Mouse (Mus musculus) myocyte (in vitro differentiated cells): ENCODE results near the gene Plekhj1. TPM values are rescaled to one million over a fixed set of nuclear protein-coding genes. Genes with fewer than 3 reads are reported as not detected.

Experiments used
- H3K27me3 ChIP-seq: one replicate; pipeline ENCODE4 v1.6.1; 2011; ENCODE audit not compliant: control insufficient read depth, insufficient read depth, insufficient read length
- H3K36me3 ChIP-seq: one replicate; pipeline ENCODE4 v1.6.1; 2011; ENCODE audit not compliant: control insufficient read depth, insufficient read depth
- H3K4me2 ChIP-seq: one replicate; pipeline ENCODE4 v1.6.1; 2011; ENCODE audit warnings: low read depth, control low read depth
- H3K4me3 ChIP-seq: one replicate; pipeline ENCODE4 v1.5.1; 2011; ENCODE audit warnings: mild to moderate bottlenecking, control low read depth, moderate library complexity
- H3K79me2 ChIP-seq: one replicate; pipeline ENCODE4 v1.6.1; 2011; ENCODE audit not compliant: control insufficient read depth, insufficient read depth
- H3ac ChIP-seq: one replicate; pipeline ENCODE4 v1.6.1; 2011; ENCODE audit not compliant: control insufficient read depth, insufficient read length
- MYOG ChIP-seq, 3 experiments: IDR thresholded peaks; one replicate each; pipeline ENCODE4 v1.6.1; 2011; ENCODE audit warnings: control low read depth in 2 of 3, low read depth in 2 of 3, mild to moderate bottlenecking in 2 of 3; ENCODE audit not compliant: insufficient read length in 2 of 3, control insufficient read depth in 1 of 3, insufficient read depth in 1 of 3
- POLR2AphosphoS2 ChIP-seq: IDR thresholded peaks from one replicate; pipeline ENCODE4 v1.6.1; 2011; ENCODE audit warnings: low read depth, control low read depth; ENCODE audit not compliant: insufficient read length
- REST ChIP-seq: IDR thresholded peaks from one replicate; pipeline ENCODE4 v1.6.1; 2011; ENCODE audit warnings: mild to moderate bottlenecking, control low read depth, moderate library complexity; ENCODE audit not compliant: insufficient read depth, insufficient read length
- SRF ChIP-seq: IDR thresholded peaks from one replicate; pipeline ENCODE4 v1.6.1; 2011; ENCODE audit warnings: low read depth; ENCODE audit not compliant: control insufficient read depth, insufficient read length
- USF1 ChIP-seq: IDR thresholded peaks from one replicate; pipeline ENCODE4 v1.6.1; 2011; ENCODE audit warnings: low read depth, mild to moderate bottlenecking, control low read depth, moderate library complexity
- polyA plus RNA-seq: library from polyadenylated mRNA; unstranded; fragments of >200 nt; fragmentation: generic; extraction: Trizol; gene quantifications from one replicate; pipeline ENCODE4 v1.2.1, GENCODE M21; 2012; ENCODE audit warnings: missing spikeins

Gene Plekhj1
- polyA plus RNA-seq, 1 experiment = 69.6 TPM

GRCm38 (mm10) chr10:80751188-80751832, 47.1 kb downstream of the Plekhj1 start:
- Histone ChIP-seq H3K4me3 (peak overlapping the region; percentile 4), H3K79me2 (peaks cover 9% of the 10 kb centered on the region), H3K27me3 (no peaks in the 10 kb centered on the region), H3ac (no peak overlapping the region), H3K36me3 (no peaks in the 10 kb centered on the region), H3K4me2 (peak overlapping the region; percentile 94)
- TF ChIP-seq MYOG (IDR thresholded peaks at IDR 0.05; ENCODE audit: control insufficient read depth in 1 of 3, insufficient read depth in 1 of 3, insufficient read length in 2 of 3, low read depth in 2 of 3) = peak in 1 of 3 experiments; percentile 11
- no peak for TF ChIP-seq POLR2AphosphoS2
- peak; percentile 41 for TF ChIP-seq SRF

GRCm38 (mm10) chr10:80748609-80749008, 49.8 kb downstream of the Plekhj1 start:
- no peak overlapping the region for H3K4me3 ChIP-seq
- no peaks in the 10 kb centered on the region for H3K36me3 ChIP-seq
- TF ChIP-seq USF1 = no peak
- TF ChIP-seq REST = peak; percentile 74
- H3K79me2 ChIP-seq = no peaks in the 10 kb centered on the region
- H3K27me3 ChIP-seq = no peaks in the 10 kb centered on the region
- H3ac ChIP-seq = no peak overlapping the region
- no peak overlapping the region for H3K4me2 ChIP-seq

- Histone ChIP-seq H3K4me3 (no peak overlapping the region), H3K4me2 (no peak overlapping the region)
- peak; percentile 30 for TF ChIP-seq REST
- no peak for TF ChIP-seq SRF
Measured at GRCm38 (mm10) chr10:80747410-80747809, 51.0 kb downstream of the Plekhj1 start.

More at GRCm38 (mm10) chr10:80747410-80747809, 51.0 kb downstream of the Plekhj1 start:
- Histone ChIP-seq H3ac (no peak overlapping the region), H3K36me3 (no peaks in the 10 kb centered on the region), H3K79me2 (no peaks in the 10 kb centered on the region), H3K27me3 (no peaks in the 10 kb centered on the region)

Other genes starting within 250 kb of the Plekhj1 start
- gene Rexo1, start 237.1 kb downstream of the Plekhj1 start, polyA plus RNA-seq = 18.8 TPM
- 16.0 TPM for gene Klf16, start 221.3 kb downstream of the Plekhj1 start, polyA plus RNA-seq
- gene Abhd17a, start 208.3 kb downstream of the Plekhj1 start, polyA plus RNA-seq = 111 TPM
- 141 TPM for gene Scamp4, start 195.8 kb downstream of the Plekhj1 start, polyA plus RNA-seq
- gene Adat3, start 195.7 kb downstream of the Plekhj1 start, polyA plus RNA-seq = 5.7 TPM
- 1.0 TPM for gene Gm49322, start 192.6 kb downstream of the Plekhj1 start, polyA plus RNA-seq
- 178 TPM for gene Csnk1g2, start 175.8 kb downstream of the Plekhj1 start, polyA plus RNA-seq
- gene Btbd2, start 141.6 kb downstream of the Plekhj1 start, polyA plus RNA-seq = 55.9 TPM
- gene Mknk2, start 120.5 kb downstream of the Plekhj1 start, polyA plus RNA-seq = 119 TPM
- 25.1 TPM for gene Mob3a, start 96.6 kb downstream of the Plekhj1 start, polyA plus RNA-seq
- gene Izumo4, start 96.4 kb downstream of the Plekhj1 start, polyA plus RNA-seq = 1.9 TPM
- 68.0 TPM for gene Ap3d1, start 56.4 kb downstream of the Plekhj1 start, polyA plus RNA-seq
- gene Dot1l, start 43.4 kb downstream of the Plekhj1 start, polyA plus RNA-seq = 20.6 TPM
- 93.1 TPM for gene Sf3a2, start 428 bp downstream of the Plekhj1 start, polyA plus RNA-seq
- gene Amh, start 6.6 kb upstream of the Plekhj1 start, polyA plus RNA-seq = 0.76 TPM
- gene Jsrp1, start 14.9 kb upstream of the Plekhj1 start, polyA plus RNA-seq = 343 TPM
- 1,349 TPM for gene Oaz1, start 28.0 kb upstream of the Plekhj1 start, polyA plus RNA-seq
- gene Lingo3, start 45.4 kb upstream of the Plekhj1 start, polyA plus RNA-seq = 0.05 TPM
- gene Lsm7, start 56.6 kb upstream of the Plekhj1 start, polyA plus RNA-seq = 150 TPM
- gene Sppl2b, start 56.6 kb upstream of the Plekhj1 start, polyA plus RNA-seq = 31.0 TPM
- 0.05 TPM for gene Tmprss9, start 73.2 kb upstream of the Plekhj1 start, polyA plus RNA-seq
- gene Timm13, start 102.3 kb upstream of the Plekhj1 start, polyA plus RNA-seq = 225 TPM
- gene Lmnb2, start 119.6 kb upstream of the Plekhj1 start, polyA plus RNA-seq = 65.2 TPM
- gene Gadd45b, start 131.4 kb upstream of the Plekhj1 start, polyA plus RNA-seq = 52.2 TPM
- gene Gng7, start 216.3 kb upstream of the Plekhj1 start, polyA plus RNA-seq = 0.47 TPM
- 0.42 TPM for gene Diras1, start 227.0 kb upstream of the Plekhj1 start, polyA plus RNA-seq
- gene Slc39a3, start 238.8 kb upstream of the Plekhj1 start, polyA plus RNA-seq = 21.8 TPM